ENCODE assay signal across 9 mouse cellular contexts in genomic region chr7:142119632-142120031, GRCm38 (mm10). TPM values are rescaled to one million over a fixed set of nuclear protein-coding genes. Genes with fewer than 3 reads are reported as not detected.
DNase-seq lines count a peak whose midpoint lies in the region; TF ChIP-seq lines count a peak whose summit lies in the region.
"Had no signal": no experiment of that assay in that cellular context is flagged by ENCODE, and none has a peak within 500 bp of the region (broad histone marks: within the 10 kb centered on the region; RNA-seq: fewer than 3 reads in every experiment).

No protein-coding gene starts in this region.

- TF ChIP-seq EP300 in ES-Bruce4 (IDR thresholded peaks at IDR 0.05; ENCODE audit: insufficient read depth, low read depth, low read length): no peak

- no peaks in the 10 kb centered on the region for H3K9me3 ChIP-seq in ES-Bruce4 (replicated peaks; ENCODE audit: control insufficient read depth, insufficient read depth, low read length, poor library complexity, severe bottlenecking)

- no peak overlapping the region for H3K27ac ChIP-seq in ES-Bruce4 (ENCODE audit: insufficient read depth, low read length)
- H3K27ac ChIP-seq in embryonic fibroblast, embryonic 13.5 days (ENCODE audit: insufficient read depth, low read length): no peak overlapping the region

- H3K9ac ChIP-seq in ES-Bruce4 (ENCODE audit: low read depth, poor library complexity, severe bottlenecking): no peak overlapping the region

- H3K4me1 ChIP-seq in ES-Bruce4 (ENCODE audit: control insufficient read depth, insufficient read depth, low read length): no peaks in the 10 kb centered on the region
- H3K4me1 ChIP-seq in embryonic fibroblast, embryonic 13.5 days (ENCODE audit: control insufficient read depth, insufficient read depth, low read length): no peaks in the 10 kb centered on the region

- DNase-seq in layer of hippocampus, adult 11-12 months (ENCODE audit: low spot score): peak; percentile 23
- DNase-seq in layer of hippocampus, adult 9-10 months (ENCODE audit: low spot score): no peak
- peak; percentile 8 for DNase-seq in adrenal gland, adult 2 months
- no peak for DNase-seq in gastrocnemius, postnatal 4 days (ENCODE audit: low spot score in 2 of 2)
- DNase-seq in frontal cortex, postnatal 10 days (ENCODE audit: low spot score in 2 of 2): no peak
- DNase-seq: thymus, postnatal 25 days had no signal

- H3K4me3 ChIP-seq in ES-Bruce4 (ENCODE audit: low read depth, low read length): no peak overlapping the region
- no peak overlapping the region for H3K4me3 ChIP-seq in embryonic fibroblast, embryonic 13.5 days (ENCODE audit: insufficient read depth, low read length)

- H3K36me3 ChIP-seq in ES-Bruce4 (ENCODE audit: control insufficient read depth, insufficient read depth, low read length, poor library complexity, severe bottlenecking): no peaks in the 10 kb centered on the region

- peak; percentile 63 for TF ChIP-seq CTCF in ES-Bruce4 (IDR thresholded peaks at IDR 0.05; ENCODE audit: low read depth, low read length)
- TF ChIP-seq CTCF in embryonic fibroblast, embryonic 13.5 days (IDR thresholded peaks at IDR 0.05; ENCODE audit: borderline replicate concordance, insufficient read depth, low read length): peak; percentile 34; the same call in 1 of the 2 replicates

- H3K27me3 ChIP-seq in ES-Bruce4 (ENCODE audit: control insufficient read depth, insufficient read depth, low read length, poor library complexity, severe bottlenecking): no peaks in the 10 kb centered on the region

- no peak for TF ChIP-seq POLR2A in ES-Bruce4 (IDR thresholded peaks at IDR 0.05; ENCODE audit: insufficient read depth, low read length)
- no peak for TF ChIP-seq POLR2A in embryonic fibroblast, embryonic 13.5 days (IDR thresholded peaks at IDR 0.05; ENCODE audit: low read depth, low read length)

RNA-seq across cellular contexts. Expression of gene Gm45618, which starts 0.9 kb away (rescaled TPM):
- polyA plus RNA-seq in ES-Bruce4 (2011; ENCODE audit: insufficient read depth, insufficient read length, low read depth, missing spikeins): not detected in 2 replicates
- total RNA-seq in adrenal gland, adult 2 months (2021): not detected
- polyA plus RNA-seq in adrenal gland, adult 2 months (2012; rRNA removed): not detected in 2 replicates
- polyA plus RNA-seq in embryonic fibroblast, embryonic 13.5 days (2011; ENCODE audit: insufficient read length, low read depth, missing spikeins): not detected in 2 replicates
- total RNA-seq in gastrocnemius, postnatal 4 days (2021): not detected
- polyA plus RNA-seq: large intestine, adult 2 months had no signal

RNA-seq across cellular contexts. Expression of gene Gm39115, which starts 16.2 kb away (rescaled TPM):
- polyA plus RNA-seq in ES-Bruce4 (2011; ENCODE audit: insufficient read depth, insufficient read length, low read depth, missing spikeins): not detected in 2 replicates
- not detected for total RNA-seq in adrenal gland, adult 2 months (2021)
- not detected in 2 replicates for polyA plus RNA-seq in adrenal gland, adult 2 months (2012; rRNA removed)
- not detected in 2 replicates for polyA plus RNA-seq in embryonic fibroblast, embryonic 13.5 days (2011; ENCODE audit: insufficient read length, low read depth, missing spikeins)
- not detected for total RNA-seq in gastrocnemius, postnatal 4 days (2021)
- polyA plus RNA-seq: large intestine, adult 2 months had no signal

RNA-seq across cellular contexts. Expression of gene Dusp8, which starts 24.0 kb away (rescaled TPM):
- 2.0 and 2.3 TPM in 2 replicates for polyA plus RNA-seq in ES-Bruce4 (2011; ENCODE audit: insufficient read depth, insufficient read length, low read depth, missing spikeins)
- total RNA-seq in adrenal gland, adult 2 months (2021): 10 to 100 TPM; 11.1 to 15.9 TPM
- 10.7 and 13.2 TPM in 2 replicates for polyA plus RNA-seq in adrenal gland, adult 2 months (2012; rRNA removed)
- polyA plus RNA-seq in embryonic fibroblast, embryonic 13.5 days (2011; ENCODE audit: insufficient read length, low read depth, missing spikeins): 5.1 and 5.4 TPM in 2 replicates
- total RNA-seq in gastrocnemius, postnatal 4 days (2021): 10 to 100 TPM; 14.3 to 20.4 TPM

RNA-seq across cellular contexts. Expression of gene Gm45337, which starts 24.8 kb away (rescaled TPM):
- polyA plus RNA-seq in ES-Bruce4 (2011; ENCODE audit: insufficient read depth, insufficient read length, low read depth, missing spikeins): not detected in 2 replicates
- total RNA-seq in adrenal gland, adult 2 months (2021): not detected
- not detected in 2 replicates for polyA plus RNA-seq in adrenal gland, adult 2 months (2012; rRNA removed)
- not detected in 2 replicates for polyA plus RNA-seq in embryonic fibroblast, embryonic 13.5 days (2011; ENCODE audit: insufficient read length, low read depth, missing spikeins)
- not detected for total RNA-seq in gastrocnemius, postnatal 4 days (2021)
- polyA plus RNA-seq: large intestine, adult 2 months had no signal

RNA-seq across cellular contexts. Expression of gene Gm29735, which starts 37.3 kb away (rescaled TPM):
- polyA plus RNA-seq in ES-Bruce4 (2011; ENCODE audit: insufficient read depth, insufficient read length, low read depth, missing spikeins): not detected in 2 replicates
- total RNA-seq in adrenal gland, adult 2 months (2021): not detected
- polyA plus RNA-seq in adrenal gland, adult 2 months (2012; rRNA removed): not detected in 2 replicates
- polyA plus RNA-seq in embryonic fibroblast, embryonic 13.5 days (2011; ENCODE audit: insufficient read length, low read depth, missing spikeins): not detected in 2 replicates
- total RNA-seq in gastrocnemius, postnatal 4 days (2021): not detected
- polyA plus RNA-seq: large intestine, adult 2 months had no signal

Comparison
In these comparisons a context has a peak if more than half of its experiments do, and no peak if none do; other contexts are left out.
1. DNase-seq: peak in layer of hippocampus, adult 11-12 months (single experiment) and adrenal gland, adult 2 months (single experiment); none in layer of hippocampus, adult 9-10 months (single experiment), gastrocnemius, postnatal 4 days (0 of 2) and frontal cortex, postnatal 10 days (0 of 2).